Mouse (Mus musculus) C2C12 (cell line): ENCODE results near the gene Actrt2.

Source experiments
- CTCF ChIP-seq: IDR thresholded peaks from one replicate; pipeline ENCODE4 v1.5.1; 2011; ENCODE audit not compliant: control insufficient read depth, insufficient read depth, insufficient read length
- MAX ChIP-seq: IDR thresholded peaks from one replicate; pipeline ENCODE4 v1.6.1; 2011; ENCODE audit warnings: mild to moderate bottlenecking, control low read depth
- MYOD1 ChIP-seq: IDR thresholded peaks from one replicate; pipeline ENCODE4 v1.6.1; 2011; ENCODE audit warnings: low read depth; ENCODE audit not compliant: control insufficient read depth, insufficient read length

DNA sequence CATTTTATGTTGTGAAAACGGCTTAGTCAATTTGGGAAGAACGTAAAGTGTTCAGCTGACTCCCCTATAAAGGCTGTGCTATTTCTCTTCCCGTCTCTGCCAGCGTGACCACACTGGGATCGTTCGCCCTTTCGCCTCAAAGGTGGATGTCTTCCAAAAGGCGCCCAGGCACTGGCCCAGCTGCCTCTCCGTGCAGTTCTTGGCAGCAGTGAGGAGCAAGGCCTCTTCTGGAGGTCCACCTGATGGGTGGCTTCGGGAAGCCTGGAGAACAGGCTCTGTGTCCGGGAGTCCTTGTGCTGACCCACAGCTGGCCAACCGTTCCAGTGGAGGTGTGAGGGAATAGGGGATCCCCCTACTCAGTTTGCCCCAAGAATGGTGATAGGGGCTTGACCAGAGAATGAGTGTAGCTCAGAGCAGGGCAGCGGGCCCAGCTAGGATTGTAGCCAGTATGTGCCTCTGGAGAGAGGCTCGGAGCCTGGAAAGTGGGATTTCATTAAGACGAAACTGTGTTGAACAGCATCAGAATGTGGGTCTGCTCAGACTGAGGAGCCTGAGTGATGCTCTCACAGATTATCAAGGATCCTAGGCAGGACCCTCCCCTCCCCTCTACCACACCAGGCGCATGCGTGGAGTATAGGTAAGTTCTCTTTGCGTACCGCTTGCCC is 18.5 kb downstream of the Actrt2 start:
- TF ChIP-seq CTCF (no peak), MAX (no peak), MYOD1 (no peak)
